Mouse (Mus musculus) hindbrain, embryonic 10.5 days (tissue): ENCODE measurements around the gene 1190005I06Rik. TPM values are rescaled to one million over a fixed set of nuclear protein-coding genes. Genes with fewer than 3 reads are reported as not detected.

Experiments used
- DNase-seq: peaks from one replicate; pipeline ENCODE4 v3.0.0-alpha.2; 2017; ENCODE audit warnings: low spot score
- H3K27ac ChIP-seq: fragments of 300-500 bp; sonication (generic); 2 replicates; pipeline ENCODE4 v1.5.1; 2016; ENCODE audit warnings: mild to moderate bottlenecking, moderate library complexity
- H3K27me3 ChIP-seq: fragments of 300-500 bp; sonication (generic); 2 replicates; pipeline ENCODE4 v1.6.1; 2016; ENCODE audit warnings: mild to moderate bottlenecking; ENCODE audit not compliant: poor library complexity, insufficient read depth, severe bottlenecking
- H3K36me3 ChIP-seq: fragments of 300-500 bp; sonication (generic); 2 replicates; pipeline ENCODE4 v1.6.1; 2016; ENCODE audit warnings: mild to moderate bottlenecking, moderate library complexity
- H3K4me1 ChIP-seq: fragments of 300-500 bp; sonication (generic); replicated peaks from 2 replicates; pipeline ENCODE4 v1.6.1; 2016; ENCODE audit warnings: mild to moderate bottlenecking
- H3K4me3 ChIP-seq: fragments of 300-500 bp; sonication (generic); 2 replicates; pipeline ENCODE4 v1.5.1; 2016; ENCODE audit warnings: mild to moderate bottlenecking, moderate library complexity
- H3K9me3 ChIP-seq: fragments of 300-500 bp; sonication (generic); 2 replicates; pipeline ENCODE4 v1.6.1; 2016; ENCODE audit warnings: mild to moderate bottlenecking, moderate library complexity
- WGBS: fragments of 180-500 bp; shearing (Covaris S2); methylation state at CpG from one replicate; pipeline ENCODE4 v1.1.7; 2016; 5-methylcytosine and 5-hydroxymethylcytosine counted together
- polyA plus RNA-seq: library from polyadenylated mRNA; unstranded; fragments of >200 nt; fragmentation: Nextera tagmentation; extraction: Ambion mirVana; gene quantifications from 2 replicates; pipeline ENCODE4 v1.2.1, GENCODE M21; 2016

The 1190005I06Rik gene
- 2.8 and 4.7 TPM in 2 replicates for polyA plus RNA-seq

DNA sequence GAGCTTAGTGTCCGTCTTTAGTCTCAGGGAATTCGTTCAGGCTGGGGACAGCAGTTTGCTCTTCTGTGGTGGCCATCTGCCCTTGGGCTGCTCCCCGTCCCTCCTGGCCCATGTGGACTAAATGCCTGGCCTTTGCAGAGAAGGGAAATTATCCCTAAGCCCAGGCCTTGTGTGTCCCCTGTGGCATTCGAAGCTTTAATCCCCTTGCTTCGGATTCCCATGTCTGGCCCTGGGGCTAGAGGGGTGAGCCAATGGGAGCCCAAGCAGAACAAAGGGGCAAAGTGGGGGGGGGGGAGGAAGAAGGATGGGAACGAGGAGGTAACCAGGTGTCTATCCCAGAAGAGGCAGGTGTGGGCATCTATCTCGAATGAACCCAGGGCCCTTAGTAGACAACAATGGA, at the start of gene 1190005I06Rik:
Gene 1190005I06Rik, minus strand, starts transcription at position 101 of the 400 bp plus-strand sequence.
- 0 out of 2 replicates have a peak, but pooled peaks cover 4% of the 10 kb centered on the region for H3K4me1 ChIP-seq
- no peak for DNase-seq
- no peak within 1 kb of the TSS for H3K27ac ChIP-seq
- H3K36me3 ChIP-seq: peaks cover 24% of the 10 kb centered on the region
- H3K4me3 ChIP-seq: no peak within 1 kb of the TSS
- H3K9me3 ChIP-seq: no peaks in the 10 kb centered on the region
- H3K27me3 ChIP-seq: no peaks in the 10 kb centered on the region; the same call in 1 of the 2 replicates
- WGBS: 55% methylated on average over 7 of the region's 7 CpGs

DNA sequence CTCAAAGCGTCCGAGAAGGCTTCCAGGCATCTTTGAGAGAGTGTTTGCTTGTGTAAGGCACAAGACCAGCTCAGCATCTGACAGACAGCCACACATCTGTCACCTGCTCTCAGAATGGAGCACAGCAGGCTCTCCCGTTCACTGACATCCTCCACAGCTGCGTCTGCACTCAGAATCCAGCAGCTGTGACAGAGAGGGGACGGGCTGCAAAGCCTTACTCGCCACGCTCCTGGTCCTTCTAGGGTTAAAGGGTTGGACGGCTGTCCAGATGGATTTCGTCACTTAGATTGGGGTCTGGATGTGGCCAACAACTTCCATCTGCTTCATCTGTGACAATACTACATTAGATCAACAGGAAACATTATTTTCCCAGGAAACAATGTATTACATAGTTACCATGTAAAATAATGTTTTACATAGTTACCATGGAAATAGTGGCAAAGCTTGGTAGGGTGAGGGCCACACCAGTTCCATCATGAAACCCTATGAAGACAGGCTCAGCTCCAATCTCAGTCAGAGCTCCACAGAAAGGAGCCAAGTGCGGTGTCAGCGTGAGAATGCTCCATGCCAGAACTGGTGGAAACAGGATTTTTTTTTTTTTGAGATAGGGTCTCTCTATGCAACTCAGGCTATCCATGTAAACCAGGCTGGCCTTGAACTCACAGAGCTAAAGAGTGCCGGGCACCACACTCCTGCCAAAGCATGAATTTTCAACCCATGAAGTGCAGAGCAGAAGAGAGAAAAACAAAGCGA, 49.1 kb upstream of the 1190005I06Rik start:
- 0 out of 2 replicates have a peak overlapping the region, but pooled peaks have one; percentile 19 for H3K27ac ChIP-seq
- WGBS: 65% methylated on average over 13 of the region's 13 CpGs
- H3K4me3 ChIP-seq: no peak overlapping the region
- no peaks in the 10 kb centered on the region for H3K36me3 ChIP-seq
- peaks cover 20% of the 10 kb centered on the region for H3K4me1 ChIP-seq
- 0 out of 2 replicates have a peak, but pooled peaks cover 3% of the 10 kb centered on the region for H3K9me3 ChIP-seq
- DNase-seq: no peak
- H3K27me3 ChIP-seq: peaks cover 5% of the 10 kb centered on the region; the same call in 1 of the 2 replicates

DNA sequence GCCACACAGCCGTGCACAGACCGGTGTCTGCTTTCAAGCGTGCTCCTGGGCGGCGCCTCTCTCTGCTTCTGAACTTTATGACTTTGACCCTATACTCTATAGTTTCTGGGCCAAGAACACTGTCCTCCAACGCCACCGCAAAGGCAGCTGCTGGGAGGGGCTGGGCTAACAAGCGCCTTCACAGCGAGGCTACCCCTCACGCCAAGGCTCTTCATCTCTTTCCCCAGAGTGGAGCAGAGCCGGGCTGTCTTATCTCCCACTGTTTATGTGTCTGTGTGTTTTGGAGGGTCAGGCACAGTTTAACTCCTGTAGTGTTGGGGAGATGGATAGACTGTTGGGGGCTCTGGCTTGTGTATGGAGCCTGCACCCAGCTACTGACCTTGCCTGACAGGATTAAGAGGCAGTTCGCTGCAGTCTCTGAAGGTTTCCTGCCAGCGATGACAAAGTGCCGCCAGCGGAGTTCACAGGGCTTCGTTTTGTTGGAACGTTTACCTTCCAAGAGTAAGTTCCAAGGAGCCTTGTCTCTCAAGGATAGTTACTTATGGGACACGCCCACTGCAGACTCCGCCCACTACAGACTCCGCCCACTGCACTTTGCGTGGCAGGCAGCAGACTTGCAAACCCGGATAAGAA, 46.5 kb upstream of the 1190005I06Rik start:
- H3K4me1 ChIP-seq: peaks cover 16% of the 10 kb centered on the region
- H3K27me3 ChIP-seq: peaks cover 5% of the 10 kb centered on the region; the same call in 1 of the 2 replicates
- 0 out of 2 replicates have a peak, but pooled peaks cover 3% of the 10 kb centered on the region for H3K9me3 ChIP-seq
- H3K4me3 ChIP-seq: no peak overlapping the region
- 56% methylated on average over 22 of the region's 22 CpGs for WGBS
- DNase-seq: no peak
- no peaks in the 10 kb centered on the region for H3K36me3 ChIP-seq
- no peak overlapping the region; the same call in 1 of the 2 replicates for H3K27ac ChIP-seq

DNA sequence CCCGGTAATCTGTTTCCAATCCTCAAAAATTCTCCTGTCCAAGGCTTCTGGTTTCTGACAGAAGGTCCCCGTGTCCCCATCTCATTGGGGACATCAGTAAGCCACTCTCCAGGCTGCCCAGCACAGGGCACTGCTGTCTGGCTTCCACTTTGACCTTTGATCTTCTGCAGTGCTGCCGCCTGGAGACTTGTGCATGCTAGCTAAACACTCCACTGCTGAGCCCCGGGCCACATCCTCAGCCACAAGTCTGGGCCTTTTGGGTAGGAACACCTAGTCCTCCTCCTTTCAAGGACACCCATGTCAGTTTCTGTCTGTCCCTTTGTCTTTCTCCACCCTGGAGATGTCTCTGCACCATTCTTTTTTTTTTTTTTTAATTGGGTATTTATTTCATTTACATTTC, 45.5 kb upstream of the 1190005I06Rik start:
- DNase-seq: no peak
- Histone ChIP-seq H3K27ac (no peak overlapping the region), H3K36me3 (no peaks in the 10 kb centered on the region), H3K4me3 (no peak overlapping the region), H3K27me3 (peaks cover 5% of the 10 kb centered on the region; the same call in 1 of the 2 replicates), H3K4me1 (peaks cover 16% of the 10 kb centered on the region), H3K9me3 (0 out of 2 replicates have a peak, but pooled peaks cover 2% of the 10 kb centered on the region)
- 59% methylated on average over 4 of the region's 4 CpGs for WGBS

DNA sequence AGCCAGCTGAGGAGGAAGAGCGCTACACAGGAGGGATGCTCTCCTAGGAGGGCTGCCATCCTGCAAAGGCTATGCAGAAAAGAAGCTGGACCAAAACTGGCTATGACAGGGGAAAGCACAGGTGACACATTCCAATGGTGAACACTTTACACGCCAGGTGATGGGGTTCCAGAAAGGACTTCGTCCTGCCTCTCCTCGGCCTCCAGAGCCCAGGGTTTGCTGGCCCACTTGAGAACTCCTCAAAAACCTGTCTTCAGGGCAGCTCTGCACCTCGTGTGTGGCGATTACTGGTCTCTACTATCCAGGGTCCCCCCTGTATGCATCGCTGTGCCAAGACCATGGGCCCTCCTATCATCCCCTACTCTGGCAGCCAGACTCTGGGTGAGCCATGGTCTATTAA, 41.1 kb upstream of the 1190005I06Rik start:
- peaks cover 24% of the 10 kb centered on the region for H3K4me1 ChIP-seq
- H3K9me3 ChIP-seq: no peaks in the 10 kb centered on the region
- peaks cover 4% of the 10 kb centered on the region; the same call in 1 of the 2 replicates for H3K27me3 ChIP-seq
- H3K4me3 ChIP-seq: no peak overlapping the region
- no peaks in the 10 kb centered on the region for H3K36me3 ChIP-seq
- no peak for DNase-seq
- H3K27ac ChIP-seq: no peak overlapping the region
- 91% methylated on average over 7 of the region's 7 CpGs for WGBS

DNA sequence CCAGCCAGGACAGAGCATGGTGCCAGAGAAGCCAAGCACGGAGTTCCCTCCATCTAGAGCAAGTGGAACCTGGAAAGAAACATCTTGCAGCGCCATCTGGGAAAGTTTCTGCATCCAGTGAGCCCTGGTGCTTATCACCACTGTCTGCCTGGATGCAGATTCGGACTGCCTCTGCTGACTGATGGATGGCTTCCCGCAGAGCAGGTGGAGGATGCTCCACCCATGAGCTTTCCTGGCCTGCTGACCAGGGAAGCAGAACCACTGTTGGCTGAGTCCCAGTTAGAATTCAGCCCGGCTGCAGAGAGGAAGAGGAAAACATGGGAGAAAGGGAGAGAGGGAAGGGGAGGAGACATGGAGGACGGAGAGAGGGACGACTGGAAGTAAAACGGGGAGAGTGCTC, 40.4 kb upstream of the 1190005I06Rik start:
- H3K36me3 ChIP-seq: no peaks in the 10 kb centered on the region
- H3K27me3 ChIP-seq: peaks cover 4% of the 10 kb centered on the region; the same call in 1 of the 2 replicates
- WGBS: 74% methylated on average over 8 of the region's 8 CpGs
- no peaks in the 10 kb centered on the region for H3K9me3 ChIP-seq
- no peak overlapping the region for H3K4me3 ChIP-seq
- no peak overlapping the region for H3K27ac ChIP-seq
- peaks cover 23% of the 10 kb centered on the region for H3K4me1 ChIP-seq
- no peak for DNase-seq

DNA sequence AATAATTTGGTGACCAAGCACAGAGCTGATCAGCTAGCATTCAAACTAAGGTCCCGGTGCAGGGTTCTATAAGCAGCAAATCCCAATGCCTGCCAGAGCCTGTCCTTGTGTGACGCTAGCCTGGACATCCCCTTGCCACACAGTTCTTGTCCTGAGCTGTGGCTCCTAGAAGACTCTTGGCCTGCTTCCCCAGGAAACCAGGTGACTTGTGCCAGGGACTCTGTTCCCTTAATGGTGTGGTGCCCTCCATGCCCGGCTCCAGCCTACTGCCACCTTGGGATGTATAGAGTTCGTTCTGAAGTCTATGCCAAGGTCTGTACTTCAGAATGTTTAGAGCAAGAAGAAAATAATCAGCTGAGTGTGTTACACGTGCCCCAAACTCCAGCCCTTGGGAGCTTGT, 39.1 kb upstream of the 1190005I06Rik start:
- H3K9me3 ChIP-seq: no peaks in the 10 kb centered on the region
- no peaks in the 10 kb centered on the region for H3K36me3 ChIP-seq
- peaks cover 4% of the 10 kb centered on the region; the same call in 1 of the 2 replicates for H3K27me3 ChIP-seq
- H3K4me3 ChIP-seq: no peak overlapping the region
- 85% methylated on average over 5 of the region's 5 CpGs for WGBS
- no peak overlapping the region for H3K27ac ChIP-seq
- DNase-seq: no peak
- peaks cover 21% of the 10 kb centered on the region for H3K4me1 ChIP-seq

DNA sequence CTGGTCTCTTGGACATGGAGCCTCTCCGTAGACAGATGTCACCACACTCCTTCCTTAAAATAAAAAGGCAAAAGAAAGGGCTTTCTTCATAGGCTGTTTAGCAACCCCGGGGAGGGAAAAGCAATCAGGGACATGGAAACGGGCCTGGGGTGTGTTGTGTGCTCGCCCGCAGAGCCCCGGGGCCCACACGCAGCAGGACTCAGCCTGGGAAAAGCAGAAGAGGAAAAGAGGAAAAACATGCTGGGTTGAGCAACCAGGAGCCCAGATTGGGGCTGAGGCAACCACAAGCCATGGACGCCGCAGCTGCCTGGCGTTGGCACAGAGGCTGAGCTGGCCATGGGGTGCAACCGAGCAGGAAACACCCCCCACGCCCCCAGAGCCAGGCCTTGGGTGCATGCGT, 38.6 kb upstream of the 1190005I06Rik start:
- Histone ChIP-seq H3K4me1 (peaks cover 21% of the 10 kb centered on the region), H3K27me3 (peaks cover 7% of the 10 kb centered on the region; the same call in 1 of the 2 replicates), H3K27ac (no peak overlapping the region), H3K9me3 (no peaks in the 10 kb centered on the region), H3K36me3 (no peaks in the 10 kb centered on the region), H3K4me3 (no peak overlapping the region)
- no peak for DNase-seq
- 89% methylated on average over 13 of the region's 13 CpGs for WGBS

DNA sequence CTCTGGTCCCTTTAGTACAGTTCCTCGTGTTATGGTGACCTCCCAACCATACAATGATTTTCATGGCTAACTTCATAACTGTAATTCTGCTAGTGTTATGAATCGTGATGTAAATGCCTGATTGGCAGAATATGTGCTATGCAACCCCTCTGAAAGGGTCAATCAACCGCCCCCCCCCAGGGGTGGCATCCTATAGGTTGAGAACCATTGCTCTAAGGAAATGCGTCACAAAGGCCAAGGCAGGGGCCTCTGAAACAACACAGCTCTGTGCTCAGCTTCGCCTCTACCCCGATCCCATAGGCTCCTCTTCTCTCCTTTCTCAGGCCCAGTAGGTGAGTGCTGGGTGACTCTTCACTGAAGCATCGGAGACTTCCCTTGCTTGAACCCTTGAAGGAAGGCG, 38.2 kb upstream of the 1190005I06Rik start:
- Histone ChIP-seq H3K4me1 (peaks cover 21% of the 10 kb centered on the region), H3K9me3 (no peaks in the 10 kb centered on the region), H3K36me3 (no peaks in the 10 kb centered on the region), H3K27me3 (peaks cover 10% of the 10 kb centered on the region; the same call in 1 of the 2 replicates), H3K27ac (no peak overlapping the region), H3K4me3 (no peak overlapping the region)
- 85% methylated on average over 8 of the region's 8 CpGs for WGBS
- no peak for DNase-seq

DNA sequence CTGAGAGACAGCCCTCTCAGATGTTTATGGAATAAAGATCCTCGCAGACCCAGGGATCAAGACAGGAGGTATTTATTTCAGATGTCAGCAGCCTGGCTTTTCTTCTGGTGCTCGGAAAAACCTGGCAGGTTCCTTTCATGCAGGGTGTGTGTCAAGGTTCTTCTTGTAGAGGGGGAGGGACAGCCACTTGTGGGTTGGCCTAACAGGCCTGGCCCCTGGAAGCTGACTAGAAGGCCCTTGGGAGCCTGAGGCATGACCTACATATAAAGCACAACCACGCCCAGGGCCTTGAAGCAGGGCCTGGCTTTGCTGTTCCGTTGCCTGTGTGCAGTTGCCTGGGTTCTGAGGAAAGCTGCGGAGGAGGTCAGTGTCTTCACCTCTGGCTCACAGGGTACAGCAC, 37.7 kb upstream of the 1190005I06Rik start:
- H3K27ac ChIP-seq: no peak overlapping the region
- peaks cover 10% of the 10 kb centered on the region; the same call in 1 of the 2 replicates for H3K27me3 ChIP-seq
- 77% methylated on average over 5 of the region's 5 CpGs for WGBS
- DNase-seq: no peak
- H3K9me3 ChIP-seq: no peaks in the 10 kb centered on the region
- peaks cover 21% of the 10 kb centered on the region for H3K4me1 ChIP-seq
- H3K4me3 ChIP-seq: no peak overlapping the region
- no peaks in the 10 kb centered on the region for H3K36me3 ChIP-seq

DNA sequence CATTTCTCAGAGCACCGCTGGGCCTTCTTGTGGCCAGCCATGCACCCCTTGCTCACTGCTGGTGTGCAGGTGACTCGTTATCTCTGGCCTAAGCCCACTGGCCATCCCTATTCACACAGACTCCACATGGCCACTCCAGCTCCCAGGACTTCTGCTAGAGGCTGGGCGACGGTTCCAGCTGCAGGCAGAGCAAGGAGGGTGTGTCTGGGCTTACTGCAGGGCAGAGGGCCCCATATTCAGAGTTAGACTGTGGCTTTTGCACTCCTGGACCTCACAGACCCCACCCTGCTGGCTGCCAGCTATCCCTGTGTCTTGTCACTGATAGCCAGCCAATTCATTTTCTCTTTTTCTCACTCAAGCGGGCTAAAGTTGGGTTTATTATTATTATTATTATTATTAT, 36.6 kb upstream of the 1190005I06Rik start:
- peak overlapping the region; percentile 25; the same call in 1 of the 2 replicates for H3K27ac ChIP-seq
- no peaks in the 10 kb centered on the region for H3K36me3 ChIP-seq
- H3K4me1 ChIP-seq: peaks cover 21% of the 10 kb centered on the region
- no peaks in the 10 kb centered on the region for H3K9me3 ChIP-seq
- H3K27me3 ChIP-seq: peaks cover 16% of the 10 kb centered on the region; the same call in 1 of the 2 replicates
- H3K4me3 ChIP-seq: no peak overlapping the region
- WGBS: 69% methylated on average over 5 of the region's 5 CpGs
- DNase-seq: no peak

DNA sequence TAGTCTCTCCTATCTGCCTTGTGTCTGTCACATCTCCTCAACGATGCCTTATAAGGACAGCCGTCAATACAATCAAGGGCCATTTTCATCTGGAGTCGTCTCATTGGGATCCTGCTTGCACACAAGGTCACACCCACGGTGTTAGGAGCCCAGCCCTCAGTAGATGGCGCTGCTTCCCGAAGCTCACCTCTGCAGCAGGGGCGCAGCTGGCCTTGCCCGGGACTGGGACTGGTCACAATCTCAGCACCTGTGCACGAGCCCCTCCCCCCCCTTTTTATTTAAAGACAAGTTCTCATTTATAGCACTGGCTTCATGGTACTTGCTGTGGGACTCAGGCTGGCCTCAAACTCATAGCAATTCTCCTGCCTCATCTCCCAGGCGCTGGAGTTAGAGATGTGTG, 36.2 kb upstream of the 1190005I06Rik start:
- WGBS: 20% methylated on average over 10 of the region's 10 CpGs
- peak; percentile 65 for DNase-seq

DNA sequence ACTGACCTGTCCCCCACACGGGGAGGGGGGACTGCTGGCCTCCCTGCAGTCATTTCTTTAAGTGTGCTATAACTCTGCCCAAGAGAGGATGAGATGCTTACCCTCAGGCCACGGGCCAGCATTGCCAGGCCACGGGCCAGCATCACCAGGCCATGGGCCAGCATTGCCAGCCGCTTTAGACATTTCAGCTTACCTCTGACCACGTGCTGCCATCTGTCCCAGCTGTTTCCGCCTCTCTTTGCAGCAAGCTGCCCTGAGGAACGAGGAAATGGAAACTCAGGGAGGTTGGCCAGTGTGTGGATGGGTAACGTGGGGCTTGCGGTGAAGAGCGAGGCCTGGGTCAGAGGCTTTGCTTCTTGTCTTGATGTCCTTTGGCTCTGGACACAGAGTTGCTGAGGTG, 33.7 kb upstream of the 1190005I06Rik start:
- DNase-seq: no peak
- Histone ChIP-seq H3K27ac (no peak overlapping the region), H3K36me3 (no peaks in the 10 kb centered on the region), H3K4me3 (no peak overlapping the region), H3K27me3 (peaks cover 12% of the 10 kb centered on the region; the same call in 1 of the 2 replicates), H3K9me3 (no peaks in the 10 kb centered on the region), H3K4me1 (peaks cover 18% of the 10 kb centered on the region)
- WGBS: 82% methylated on average over 10 of the region's 10 CpGs

More for the DNA sequence above, 36.2 kb upstream of the 1190005I06Rik start:
- no peak overlapping the region for H3K4me3 ChIP-seq
- peaks cover 21% of the 10 kb centered on the region for H3K4me1 ChIP-seq
- H3K9me3 ChIP-seq: no peaks in the 10 kb centered on the region
- H3K36me3 ChIP-seq: no peaks in the 10 kb centered on the region
- H3K27me3 ChIP-seq: peaks cover 16% of the 10 kb centered on the region; the same call in 1 of the 2 replicates
- no peak overlapping the region for H3K27ac ChIP-seq
